Comparison of ENCODE assay signal across 11 mouse cellular contexts in genomic region chr1:128405041-128405481, GRCm38 (mm10). TPM values are rescaled to one million over a fixed set of nuclear protein-coding genes. Genes with fewer than 3 reads are reported as not detected.
DNase-seq lines count a peak whose midpoint lies in the region; ATAC-seq and TF ChIP-seq lines count a peak whose summit lies in the region.
"Had no signal": no experiment of that assay in that cellular context is flagged by ENCODE, and none has a peak within 500 bp of the region (broad histone marks: within the 10 kb centered on the region; RNA-seq: fewer than 3 reads in every experiment).

No protein-coding gene starts in this region.

- no peak overlapping the region for H3K4me3 ChIP-seq in lung, embryonic 14.5 days (ENCODE audit: low read depth, low read length)
- no peak overlapping the region for H3K4me3 ChIP-seq in hindbrain, embryonic 16.5 days (ENCODE audit: low read length)
- H3K4me3 ChIP-seq in neural tube, embryonic 14.5 days (ENCODE audit: low read depth, low read length) = no peak overlapping the region
- H3K4me3 ChIP-seq: gastrocnemius, adult 2 months had no signal

- peak; percentile 49; the same call in 1 of the 2 replicates for ATAC-seq in cerebellum, adult (ENCODE audit: insufficient number of reproducible peaks, low FRiP score, low TSS enrichment)
- ATAC-seq in lung, embryonic 14.5 days (ENCODE audit: insufficient read depth) = peak; percentile 89
- peak; percentile 94 for ATAC-seq in hindbrain, embryonic 16.5 days
- peak; percentile 94 for ATAC-seq in neural tube, embryonic 14.5 days (ENCODE audit: low read depth)
- ATAC-seq: Patski had no signal

- TF ChIP-seq CTCF in lung, embryonic 14.5 days (IDR thresholded peaks at IDR 0.05; ENCODE audit: low read depth) = 0 out of 2 replicates have a peak, but pooled peaks have one; percentile 12

- WGBS in lung, embryonic 14.5 days = 40% methylated on average over 2 of the region's 2 CpGs
- 8% methylated on average over 2 of the region's 2 CpGs for WGBS in hindbrain, embryonic 16.5 days
- 6% methylated on average over 2 of the region's 2 CpGs for WGBS in neural tube, embryonic 14.5 days

- H3K36me3 ChIP-seq in lung, embryonic 14.5 days (ENCODE audit: insufficient read depth) = peaks cover 33% of the 10 kb centered on the region
- peaks cover 3% of the 10 kb centered on the region; the same call in 1 of the 2 replicates for H3K36me3 ChIP-seq in hindbrain, embryonic 16.5 days (ENCODE audit: control insufficient read depth, insufficient read depth, low read length)
- no peaks in the 10 kb centered on the region for H3K36me3 ChIP-seq in neural tube, embryonic 14.5 days (ENCODE audit: control insufficient read depth, insufficient read depth, low read length)

- H3K9ac ChIP-seq in lung, embryonic 14.5 days = no peak overlapping the region
- H3K9ac ChIP-seq in hindbrain, embryonic 16.5 days (ENCODE audit: low read depth, low read length) = no peak overlapping the region
- no peak overlapping the region for H3K9ac ChIP-seq in neural tube, embryonic 14.5 days (replicated peaks; ENCODE audit: low read depth, low read length)
- H3K9ac ChIP-seq: liver, embryonic 14.5 days had no signal

- no peaks in the 10 kb centered on the region for H3K9me3 ChIP-seq in lung, embryonic 14.5 days (ENCODE audit: low read depth, low read length)
- H3K9me3 ChIP-seq in hindbrain, embryonic 16.5 days (ENCODE audit: control insufficient read depth, low read length) = no peaks in the 10 kb centered on the region
- no peaks in the 10 kb centered on the region for H3K9me3 ChIP-seq in neural tube, embryonic 14.5 days (ENCODE audit: control insufficient read depth, low read length)

- H3K4me2 ChIP-seq in lung, embryonic 14.5 days = no peak overlapping the region
- no peak overlapping the region for H3K4me2 ChIP-seq in hindbrain, embryonic 16.5 days (ENCODE audit: low read length)
- H3K4me2 ChIP-seq in neural tube, embryonic 14.5 days (ENCODE audit: low read depth, low read length) = no peak overlapping the region

- H3K4me1 ChIP-seq in lung, embryonic 14.5 days (ENCODE audit: insufficient read depth) = no peaks in the 10 kb centered on the region
- peaks cover 7% of the 10 kb centered on the region for H3K4me1 ChIP-seq in hindbrain, embryonic 16.5 days (ENCODE audit: control insufficient read depth, insufficient read depth, low read depth, low read length)
- H3K4me1 ChIP-seq in neural tube, embryonic 14.5 days (ENCODE audit: control insufficient read depth, insufficient read depth, low read length) = 0 out of 2 replicates have a peak, but pooled peaks cover 3% of the 10 kb centered on the region

- H3K27me3 ChIP-seq in lung, embryonic 14.5 days (ENCODE audit: insufficient read depth, low read length) = no peaks in the 10 kb centered on the region
- no peaks in the 10 kb centered on the region for H3K27me3 ChIP-seq in hindbrain, embryonic 16.5 days (replicated peaks; ENCODE audit: control insufficient read depth, insufficient read depth, low read length)
- H3K27me3 ChIP-seq in neural tube, embryonic 14.5 days (ENCODE audit: control insufficient read depth, insufficient read depth, low read length) = no peaks in the 10 kb centered on the region
- H3K27me3 ChIP-seq: Patski had no signal

- peak overlapping the region; percentile 13 for H3K27ac ChIP-seq in lung, embryonic 14.5 days (ENCODE audit: low read depth)
- peak overlapping the region; percentile 29; the same call in 1 of the 2 replicates for H3K27ac ChIP-seq in hindbrain, embryonic 16.5 days (ENCODE audit: low read depth, low read length)
- H3K27ac ChIP-seq in neural tube, embryonic 14.5 days (ENCODE audit: low read depth, low read length) = peak overlapping the region; percentile 17; the same call in 1 of the 2 replicates
- H3K27ac ChIP-seq: gastrocnemius, adult 2 months; liver, embryonic 14.5 days had no signal

- DNase-seq in cerebellum, adult 9-11 months = no peak
- peak; percentile 80 for DNase-seq in lung, embryonic 14.5 days
- DNase-seq in lung, postnatal 14 days = no peak
- DNase-seq in spleen, postnatal 10 days (ENCODE audit: low spot score in 2 of 2) = no peak
- no peak for DNase-seq in spleen, adult 12 weeks (ENCODE audit: low spot score)
- DNase-seq: gastrocnemius, adult 2 months had no signal

RNA-seq across cellular contexts. Expression of gene Dars, which starts 12.1 kb away (rescaled TPM):
- 108 and 109 TPM in 2 replicates for polyA plus RNA-seq in lung, embryonic 14.5 days (2014; fragmentation: Nextera tagmentation; extraction: Ambion mirVana)
- 140 and 141 TPM in 2 replicates for polyA plus RNA-seq in hindbrain, embryonic 16.5 days (2015; fragmentation: Nextera tagmentation; extraction: Ambion mirVana)
- polyA plus RNA-seq in neural tube, embryonic 14.5 days (2014; fragmentation: Nextera tagmentation; extraction: Ambion mirVana) = 94.2 and 97.1 TPM in 2 replicates

RNA-seq across cellular contexts. Expression of gene Mcm6, which starts 45.6 kb away (rescaled TPM):
- 300 and 304 TPM in 2 replicates for polyA plus RNA-seq in lung, embryonic 14.5 days (2014; fragmentation: Nextera tagmentation; extraction: Ambion mirVana)
- 67.0 and 76.0 TPM in 2 replicates for polyA plus RNA-seq in hindbrain, embryonic 16.5 days (2015; fragmentation: Nextera tagmentation; extraction: Ambion mirVana)
- 45.7 and 59.3 TPM in 2 replicates for polyA plus RNA-seq in neural tube, embryonic 14.5 days (2014; fragmentation: Nextera tagmentation; extraction: Ambion mirVana)
